Mouse (Mus musculus): ENCODE measurements around the gene Gamt. TPM values are rescaled to one million over a fixed set of nuclear protein-coding genes. Genes with fewer than 3 reads are reported as not detected.

The Gamt gene
- polyA plus RNA-seq, 1 experiment from 2014 or later = 33.6 TPM

DNA sequence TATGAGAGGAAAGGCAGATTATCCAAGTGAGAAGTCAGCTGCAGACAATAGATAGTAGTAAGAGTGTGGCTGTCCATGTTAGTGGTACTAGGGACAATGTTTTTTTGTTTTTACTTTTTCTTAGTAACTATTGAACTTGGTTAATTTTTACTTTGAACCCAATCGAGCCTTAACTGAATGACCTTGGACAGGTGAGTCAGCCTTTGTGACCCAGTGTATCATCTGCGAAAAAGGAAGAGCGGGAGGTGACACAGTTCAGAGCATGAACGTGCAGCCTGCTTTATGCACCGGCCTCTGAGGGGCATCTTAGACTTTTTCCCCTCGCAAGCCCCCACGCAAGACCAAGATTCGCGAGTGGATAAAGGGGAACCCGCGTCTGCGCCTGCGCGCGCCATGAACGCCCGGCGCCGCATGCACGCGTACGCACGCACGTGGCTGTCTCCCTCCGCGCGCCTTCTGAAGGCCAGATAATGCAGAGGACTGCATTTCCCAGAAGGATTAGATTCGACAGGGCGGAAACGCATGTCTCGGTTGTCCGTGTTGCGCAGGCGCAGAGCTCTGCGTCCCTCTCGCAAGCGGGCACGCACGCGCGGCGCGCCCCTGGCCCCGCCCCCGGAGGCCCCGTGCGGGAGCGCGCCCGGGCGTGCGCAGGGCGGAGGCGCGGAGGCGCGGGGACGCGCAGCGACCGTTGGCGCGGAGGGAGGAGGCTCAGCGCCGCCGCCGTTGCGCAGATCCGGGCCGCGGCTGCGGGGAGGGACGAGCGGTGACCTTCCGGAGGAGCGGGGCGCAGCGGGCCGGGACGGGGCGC lies 3.7 kb upstream of the Gamt start:
- Histone ChIP-seq H3K27me3 (ENCODE audit: control insufficient read depth, insufficient read depth, low read length) (no peaks in the 10 kb centered on the region), H3K27ac (ENCODE audit: low read depth, low read length) (peak overlapping the region; percentile 57), H3K36me3 (ENCODE audit: control insufficient read depth, insufficient read depth, low read length) (peaks cover 15% of the 10 kb centered on the region), H3K4me3 (ENCODE audit: low read length) (peak overlapping the region; percentile 82), H3K4me1 (ENCODE audit: control insufficient read depth, insufficient read depth, low read length) (peaks cover 43% of the 10 kb centered on the region), H3K4me2 (replicated peaks; ENCODE audit: low read depth, low read length) (peak overlapping the region; percentile 59), H3K9me3 (ENCODE audit: control insufficient read depth, low read length) (no peaks in the 10 kb centered on the region), H3K9ac (ENCODE audit: low read depth, low read length) (peak overlapping the region; percentile 97)
- peak; percentile 61 for ATAC-seq (ENCODE audit: low FRiP score, low TSS enrichment)
- WGBS = 2% methylated on average over 79 of the region's 81 CpGs

DNA sequence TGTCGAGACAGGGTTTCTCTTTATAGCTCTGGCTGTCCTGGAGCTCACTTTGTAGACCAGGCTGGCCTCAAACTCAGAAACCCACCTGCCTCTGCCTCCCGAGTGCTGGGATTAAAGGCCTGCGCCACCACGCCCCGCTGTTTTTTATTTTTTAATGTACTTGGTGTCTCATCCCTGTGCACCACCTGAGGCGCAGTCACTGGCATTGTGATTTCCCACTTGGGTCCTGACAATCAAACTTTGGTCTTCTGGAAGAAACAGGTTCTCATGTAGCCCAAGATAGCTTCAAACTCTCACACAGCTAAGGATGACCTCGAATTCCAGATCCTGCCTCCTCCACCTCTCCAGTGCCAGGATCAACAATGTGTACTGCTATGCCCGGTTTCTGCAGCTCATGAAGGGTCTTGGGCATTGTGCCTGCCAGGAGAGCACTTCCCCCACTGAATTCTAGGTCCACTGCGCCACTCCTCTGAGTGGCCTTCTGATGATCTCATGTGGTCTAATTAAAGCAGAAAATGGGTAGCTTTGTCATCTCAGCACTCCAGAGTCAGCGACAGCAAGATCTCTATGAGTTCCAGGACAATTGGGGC lies 2.1 kb upstream of the Gamt start:
- no peak for ATAC-seq (ENCODE audit: low FRiP score, low TSS enrichment)
- Histone ChIP-seq H3K27ac (ENCODE audit: low read depth, low read length) (no peak overlapping the region), H3K4me2 (replicated peaks; ENCODE audit: low read depth, low read length) (no peak overlapping the region), H3K4me3 (ENCODE audit: low read length) (no peak overlapping the region), H3K36me3 (ENCODE audit: control insufficient read depth, insufficient read depth, low read length) (peaks cover 23% of the 10 kb centered on the region), H3K4me1 (ENCODE audit: control insufficient read depth, insufficient read depth, low read length) (peaks cover 45% of the 10 kb centered on the region), H3K9ac (ENCODE audit: low read depth, low read length) (no peak overlapping the region), H3K27me3 (ENCODE audit: control insufficient read depth, insufficient read depth, low read length) (no peaks in the 10 kb centered on the region), H3K9me3 (ENCODE audit: control insufficient read depth, low read length) (no peaks in the 10 kb centered on the region)
- 94% methylated on average over 10 of the region's 10 CpGs for WGBS

DNA sequence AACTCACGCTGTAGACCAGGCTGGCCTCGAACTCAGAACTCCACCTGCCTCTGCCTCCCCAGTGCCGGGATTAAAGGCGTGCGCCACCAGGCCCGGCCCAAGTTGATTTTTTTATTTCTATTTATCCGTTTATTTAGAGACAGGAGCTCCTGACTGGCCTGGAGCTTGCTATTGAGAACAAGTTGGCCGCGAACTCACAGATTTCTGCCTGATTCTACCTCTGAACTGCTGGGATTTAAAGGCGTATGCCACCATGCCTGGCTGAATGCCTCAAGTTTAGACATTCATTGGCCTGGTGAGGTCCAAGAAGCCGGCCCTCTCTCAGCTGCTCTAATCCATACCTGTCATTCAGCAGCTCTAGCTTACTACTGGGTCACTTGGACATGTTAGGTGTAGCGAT lies 1.4 kb upstream of the Gamt start:
- 75% methylated on average over 12 of the region's 12 CpGs for WGBS
- Histone ChIP-seq H3K9ac (ENCODE audit: low read depth, low read length) (no peak overlapping the region), H3K4me2 (replicated peaks; ENCODE audit: low read depth, low read length) (peak overlapping the region; percentile 92), H3K4me1 (ENCODE audit: control insufficient read depth, insufficient read depth, low read length) (peaks cover 38% of the 10 kb centered on the region), H3K27me3 (ENCODE audit: control insufficient read depth, insufficient read depth, low read length) (no peaks in the 10 kb centered on the region), H3K36me3 (ENCODE audit: control insufficient read depth, insufficient read depth, low read length) (peaks cover 23% of the 10 kb centered on the region), H3K4me3 (ENCODE audit: low read length) (peak overlapping the region; percentile 53), H3K9me3 (ENCODE audit: control insufficient read depth, low read length) (no peaks in the 10 kb centered on the region), H3K27ac (ENCODE audit: low read depth, low read length) (peak overlapping the region; percentile 98; the same call in 1 of the 2 replicates)
- no peak for ATAC-seq (ENCODE audit: low FRiP score, low TSS enrichment)

DNA sequence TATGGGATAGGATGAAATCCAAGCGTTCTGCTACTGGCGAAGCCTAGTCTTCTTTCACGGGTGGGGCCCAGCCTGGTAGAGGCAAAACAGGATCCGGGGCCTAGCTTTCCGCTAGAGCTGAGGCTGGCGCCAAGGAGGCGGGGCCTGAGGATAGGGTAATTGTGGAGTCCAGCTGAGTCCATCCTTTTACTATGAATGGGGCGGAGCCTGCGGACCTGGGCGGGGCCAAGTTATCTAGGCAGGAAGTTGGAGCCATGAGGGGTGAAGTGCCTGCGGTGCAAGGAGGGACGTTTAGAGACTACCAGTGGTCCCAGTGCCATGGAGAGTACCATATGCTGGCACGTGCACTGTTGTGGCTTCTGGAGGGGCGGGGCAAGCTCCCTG lies 765 bp upstream of the Gamt start:
- H3K4me2 ChIP-seq (replicated peaks; ENCODE audit: low read depth, low read length) = peak overlapping the region; percentile 92
- H3K27ac ChIP-seq (ENCODE audit: low read depth, low read length) = peak overlapping the region; percentile 98
- H3K4me3 ChIP-seq (ENCODE audit: low read length) = peak overlapping the region; percentile 53
- WGBS = 0% methylated on average over 14 of the region's 14 CpGs
- H3K9ac ChIP-seq (ENCODE audit: low read depth, low read length) = peak overlapping the region; percentile 67
- peaks cover 32% of the 10 kb centered on the region for H3K4me1 ChIP-seq (ENCODE audit: control insufficient read depth, insufficient read depth, low read length)
- peaks cover 25% of the 10 kb centered on the region for H3K36me3 ChIP-seq (ENCODE audit: control insufficient read depth, insufficient read depth, low read length)
- ATAC-seq (ENCODE audit: low FRiP score, low TSS enrichment) = peak; percentile 70
- no peaks in the 10 kb centered on the region for H3K27me3 ChIP-seq (ENCODE audit: control insufficient read depth, insufficient read depth, low read length)
- H3K9me3 ChIP-seq (ENCODE audit: control insufficient read depth, low read length) = no peaks in the 10 kb centered on the region

DNA sequence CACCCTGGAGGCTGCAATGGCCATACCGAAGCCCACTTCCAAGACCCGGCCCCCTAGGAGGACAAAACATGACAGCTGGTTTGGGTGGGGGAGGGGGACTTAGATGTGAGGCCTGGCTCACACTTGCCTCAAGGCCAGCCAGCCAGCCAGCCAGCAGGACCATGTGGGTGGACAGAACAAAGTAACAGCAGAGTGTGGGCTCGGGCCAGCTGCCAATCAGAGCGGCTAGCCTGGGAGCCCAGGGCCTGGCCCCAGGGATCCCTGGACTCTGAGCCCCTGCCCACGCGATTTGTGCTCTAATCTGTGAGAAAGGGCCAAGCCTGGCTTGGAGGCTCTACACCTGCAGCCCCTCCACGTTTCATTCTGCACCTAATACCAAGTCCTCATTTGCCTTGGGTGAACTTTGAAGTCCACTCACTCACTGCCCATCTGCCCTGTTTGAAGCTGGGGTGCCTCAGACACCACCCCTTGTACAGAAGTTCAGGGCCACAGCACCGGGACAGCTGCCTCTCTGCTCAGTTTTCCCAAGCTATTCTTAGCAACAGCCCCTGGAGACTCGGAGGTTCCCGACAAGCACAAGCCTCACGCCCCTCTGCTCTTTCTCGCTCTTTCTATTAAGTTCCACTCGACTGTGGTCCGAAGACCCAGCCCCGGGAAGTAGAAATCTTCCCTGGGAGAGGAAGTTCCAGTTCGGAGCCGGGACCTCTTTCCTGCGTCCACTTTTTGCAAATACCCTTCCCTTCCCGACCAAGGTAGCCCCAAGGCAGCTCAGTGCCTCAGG lies 761 bp downstream of the Gamt start:
- Histone ChIP-seq H3K27me3 (ENCODE audit: control insufficient read depth, insufficient read depth, low read length) (no peaks in the 10 kb centered on the region), H3K4me2 (replicated peaks; ENCODE audit: low read depth, low read length) (peak overlapping the region; percentile 92), H3K9me3 (ENCODE audit: control insufficient read depth, low read length) (no peaks in the 10 kb centered on the region), H3K36me3 (ENCODE audit: control insufficient read depth, insufficient read depth, low read length) (peaks cover 40% of the 10 kb centered on the region), H3K27ac (ENCODE audit: low read depth, low read length) (peak overlapping the region; percentile 92), H3K4me3 (ENCODE audit: low read length) (peak overlapping the region; percentile 53), H3K4me1 (ENCODE audit: control insufficient read depth, insufficient read depth, low read length) (peaks cover 21% of the 10 kb centered on the region), H3K9ac (ENCODE audit: low read depth, low read length) (peak overlapping the region; percentile 67)
- WGBS = 7% methylated on average over 19 of the region's 19 CpGs
- ATAC-seq (ENCODE audit: low FRiP score, low TSS enrichment) = no peak

DNA sequence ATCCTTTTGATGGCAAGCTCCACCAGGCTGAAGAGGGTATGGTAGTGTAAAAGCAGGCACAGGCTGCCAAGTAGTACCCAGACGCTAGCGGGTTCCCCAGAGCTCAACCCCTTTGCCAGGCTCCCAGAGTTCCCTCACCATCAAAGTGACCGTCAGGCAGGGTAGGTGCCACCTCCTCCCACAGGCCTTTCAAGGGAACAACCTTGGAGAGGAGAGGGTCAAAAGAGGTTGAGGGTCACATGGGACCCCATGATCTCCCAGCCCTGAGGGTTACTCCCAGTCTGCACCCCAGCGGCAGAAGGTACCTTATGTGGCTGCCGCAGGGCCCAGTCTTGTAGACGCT lies 1.4 kb downstream of the Gamt start:
- H3K9me3 ChIP-seq (ENCODE audit: control insufficient read depth, low read length) = no peaks in the 10 kb centered on the region
- H3K36me3 ChIP-seq (ENCODE audit: control insufficient read depth, insufficient read depth, low read length) = peaks cover 46% of the 10 kb centered on the region
- peak overlapping the region; percentile 67; the same call in 1 of the 2 replicates for H3K9ac ChIP-seq (ENCODE audit: low read depth, low read length)
- peak overlapping the region; percentile 92 for H3K4me2 ChIP-seq (replicated peaks; ENCODE audit: low read depth, low read length)
- 71% methylated on average over 6 of the region's 6 CpGs for WGBS
- H3K27ac ChIP-seq (ENCODE audit: low read depth, low read length) = peak overlapping the region; percentile 24; the same call in 1 of the 2 replicates
- peak overlapping the region; percentile 53; the same call in 1 of the 2 replicates for H3K4me3 ChIP-seq (ENCODE audit: low read length)
- H3K27me3 ChIP-seq (ENCODE audit: control insufficient read depth, insufficient read depth, low read length) = no peaks in the 10 kb centered on the region
- H3K4me1 ChIP-seq (ENCODE audit: control insufficient read depth, insufficient read depth, low read length) = peaks cover 21% of the 10 kb centered on the region
- no peak for ATAC-seq (ENCODE audit: low FRiP score, low TSS enrichment)

DNA sequence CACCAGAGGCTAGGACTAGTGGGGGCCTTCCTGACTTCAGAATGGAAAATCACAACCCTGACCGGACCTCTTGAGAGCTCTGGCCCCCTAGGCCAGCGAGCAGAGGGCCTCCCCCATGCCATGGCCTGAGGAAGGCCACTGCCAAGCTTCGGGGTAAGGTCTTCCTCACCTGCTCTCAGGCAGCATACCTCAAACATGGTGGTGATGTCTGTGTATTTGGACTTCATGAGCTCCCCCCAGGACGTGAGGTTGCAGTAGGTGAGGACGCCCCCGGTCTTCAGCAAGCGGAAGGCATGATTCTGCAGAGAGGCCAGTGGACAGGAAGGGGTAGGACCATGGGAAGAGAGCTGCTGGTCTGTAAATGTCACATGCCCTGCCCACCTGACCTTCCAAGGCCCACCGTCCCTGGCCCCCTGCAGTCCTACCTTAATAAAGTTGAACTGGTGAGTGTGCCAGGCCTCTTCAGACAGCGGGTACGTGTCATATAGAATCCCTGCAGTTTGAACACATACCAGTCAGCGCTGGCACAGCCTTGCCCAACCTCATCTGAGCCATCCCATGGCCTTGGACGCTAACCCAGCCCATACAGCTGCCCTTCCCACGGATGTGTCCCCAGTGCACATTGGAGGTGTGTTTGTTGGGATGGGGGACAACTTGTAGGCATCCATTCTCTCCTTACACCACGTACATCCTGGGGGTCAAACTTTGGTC lies 1.9 kb downstream of the Gamt start:
- Histone ChIP-seq H3K27ac (ENCODE audit: low read depth, low read length) (no peak overlapping the region), H3K9me3 (ENCODE audit: control insufficient read depth, low read length) (no peaks in the 10 kb centered on the region), H3K27me3 (ENCODE audit: control insufficient read depth, insufficient read depth, low read length) (no peaks in the 10 kb centered on the region), H3K4me1 (ENCODE audit: control insufficient read depth, insufficient read depth, low read length) (peaks cover 21% of the 10 kb centered on the region), H3K4me3 (ENCODE audit: low read length) (no peak overlapping the region; the same call in 1 of the 2 replicates), H3K36me3 (ENCODE audit: control insufficient read depth, insufficient read depth, low read length) (peaks cover 51% of the 10 kb centered on the region), H3K4me2 (replicated peaks; ENCODE audit: low read depth, low read length) (no peak overlapping the region), H3K9ac (ENCODE audit: low read depth, low read length) (no peak overlapping the region)
- WGBS = 91% methylated on average over 14 of the region's 14 CpGs
- no peak for ATAC-seq (ENCODE audit: low FRiP score, low TSS enrichment)

DNA sequence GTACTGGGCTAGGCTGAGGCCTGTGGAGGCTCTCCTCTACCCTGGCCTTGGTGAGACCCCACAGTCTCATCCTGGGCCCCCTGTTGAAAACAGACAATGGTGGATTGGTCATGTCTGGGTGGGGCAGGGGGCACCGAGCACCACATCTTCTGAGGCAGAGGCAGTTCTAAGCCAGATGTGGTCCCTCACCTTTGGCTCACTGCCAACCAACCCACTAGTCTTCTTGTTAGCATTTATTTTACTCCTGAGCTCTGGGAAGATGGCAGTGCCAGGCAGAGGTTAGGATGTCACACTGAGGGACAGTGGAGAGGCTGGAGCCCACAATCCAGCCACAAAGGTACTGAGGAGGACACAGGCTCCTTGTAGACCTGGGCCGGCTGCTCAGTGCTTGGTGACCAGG lies 2.9 kb downstream of the Gamt start:
- H3K4me1 ChIP-seq (ENCODE audit: control insufficient read depth, insufficient read depth, low read length) = peaks cover 21% of the 10 kb centered on the region
- no peak overlapping the region for H3K4me2 ChIP-seq (replicated peaks; ENCODE audit: low read depth, low read length)
- H3K9me3 ChIP-seq (ENCODE audit: control insufficient read depth, low read length) = no peaks in the 10 kb centered on the region
- H3K36me3 ChIP-seq (ENCODE audit: control insufficient read depth, insufficient read depth, low read length) = peaks cover 56% of the 10 kb centered on the region
- WGBS = 85% methylated on average over 2 of the region's 2 CpGs
- no peak overlapping the region for H3K27ac ChIP-seq (ENCODE audit: low read depth, low read length)
- no peak overlapping the region for H3K4me3 ChIP-seq (ENCODE audit: low read length)
- no peaks in the 10 kb centered on the region for H3K27me3 ChIP-seq (ENCODE audit: control insufficient read depth, insufficient read depth, low read length)
- ATAC-seq (ENCODE audit: low FRiP score, low TSS enrichment) = no peak
- H3K9ac ChIP-seq (ENCODE audit: low read depth, low read length) = no peak overlapping the region

Data from kidney, embryonic 14.5 days (tissue).